Mouse (Mus musculus): ENCODE measurements at regions not wholly inside any gene's neighbourhood (a gene's known extent, or its start where the extent isn't known, plus 50 kb on each side); places are given as distances from the start of the nearest gene placed in this dataset.

DNA sequence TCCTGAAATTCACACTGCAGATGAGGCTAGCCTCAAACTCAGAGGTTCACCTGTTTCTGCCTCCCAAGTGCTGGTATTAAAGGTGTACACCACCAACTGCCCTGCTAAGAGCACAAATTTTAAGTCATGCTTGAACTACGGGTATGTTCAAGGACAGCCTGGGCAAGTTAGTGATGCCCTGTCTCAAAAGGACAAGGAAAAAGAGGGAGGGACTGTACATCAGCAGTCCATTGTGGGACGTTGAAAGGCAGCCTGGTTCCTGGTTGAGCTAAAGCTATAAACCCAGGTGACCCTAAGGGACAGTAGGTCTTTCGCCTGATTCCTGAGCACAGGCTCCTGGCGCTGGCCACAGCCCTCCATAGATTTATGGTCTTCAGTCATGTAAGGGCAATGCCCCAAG is 51.0 kb upstream of the Ccn6 start:
- Histone ChIP-seq H3K27me3 (ENCODE audit: control insufficient read depth, insufficient read depth, low read length) (no peaks in the 10 kb centered on the region), H3K4me3 (replicated peaks; ENCODE audit: insufficient read depth, low read depth, low read length) (no peak overlapping the region), H3K27ac (ENCODE audit: insufficient read depth, low read length) (no peak overlapping the region), H3K4me1 (ENCODE audit: control insufficient read depth, insufficient read depth, low read length) (no peaks in the 10 kb centered on the region)
- TF ChIP-seq CTCF (IDR thresholded peaks at IDR 0.05; ENCODE audit: borderline replicate concordance, insufficient read depth, low read depth, low read length) (no peak), POLR2A (IDR thresholded peaks at IDR 0.05; ENCODE audit: borderline replicate concordance, insufficient read depth, low read length) (no peak)
- DNase-seq = no peak
- WGBS = 92% methylated on average over 4 of the region's 4 CpGs
